Mouse (Mus musculus) urinary bladder, postnatal 10 days (tissue): ENCODE measurements around the gene Gabarapl1.

ENCODE experiments used
- DNase-seq: peaks from one replicate; pipeline ENCODE4 v3.0.0; 2022; ENCODE audit warnings: low spot score

Gene Gabarapl1

GRCm38 (mm10) chr6:129535723-129536122, 2.8 kb downstream of the Gabarapl1 start:
- DNase-seq: no peak

- no peak for DNase-seq
Observed at GRCm38 (mm10) chr6:129538555-129538954, 5.6 kb downstream of the Gabarapl1 start.

GRCm38 (mm10) chr6:129541931-129542330, 9.0 kb downstream of the Gabarapl1 start:
- no peak for DNase-seq

GRCm38 (mm10) chr6:129542540-129542939, 9.6 kb downstream of the Gabarapl1 start:
- no peak for DNase-seq

GRCm38 (mm10) chr6:129543709-129544606, 11.0 kb downstream of the Gabarapl1 start:
- DNase-seq: no peak

GRCm38 (mm10) chr6:129547277-129547676, 14.3 kb downstream of the Gabarapl1 start:
- no peak for DNase-seq

GRCm38 (mm10) chr6:129548009-129548408, 15.0 kb downstream of the Gabarapl1 start:
- no peak for DNase-seq

GRCm38 (mm10) chr6:129557298-129558023, 24.5 kb downstream of the Gabarapl1 start:
- no peak for DNase-seq

- DNase-seq: no peak
Observed at GRCm38 (mm10) chr6:129558946-129559640, 26.1 kb downstream of the Gabarapl1 start.

- DNase-seq: no peak
Observed at GRCm38 (mm10) chr6:129559641-129560027, 26.7 kb downstream of the Gabarapl1 start.

GRCm38 (mm10) chr6:129565257-129565656, 32.3 kb downstream of the Gabarapl1 start:
- no peak for DNase-seq

GRCm38 (mm10) chr6:129575315-129575714, 42.4 kb downstream of the Gabarapl1 start:
- no peak for DNase-seq

GRCm38 (mm10) chr6:129577605-129578004, 44.6 kb downstream of the Gabarapl1 start, which contains the start of gene Klre1:
TSS of gene Klre1 (plus strand) at chr6:129577905.
- no peak for DNase-seq

- DNase-seq: no peak
Observed at GRCm38 (mm10) chr6:129581274-129581673, 48.3 kb downstream of the Gabarapl1 start.

GRCm38 (mm10) chr6:129581896-129582295, 48.9 kb downstream of the Gabarapl1 start:
- no peak for DNase-seq

- DNase-seq: no peak
Observed at GRCm38 (mm10) chr6:129583014-129583413, 50.1 kb downstream of the Gabarapl1 start.

- no peak for DNase-seq
Observed at GRCm38 (mm10) chr6:129591508-129591907, 58.5 kb downstream of the Gabarapl1 start, which contains the start of gene Klrd1. TSS of gene Klrd1 (plus strand) at chr6:129591782.
